10 mouse cellular contexts compared by ENCODE assay signal in the genomic region with DNA sequence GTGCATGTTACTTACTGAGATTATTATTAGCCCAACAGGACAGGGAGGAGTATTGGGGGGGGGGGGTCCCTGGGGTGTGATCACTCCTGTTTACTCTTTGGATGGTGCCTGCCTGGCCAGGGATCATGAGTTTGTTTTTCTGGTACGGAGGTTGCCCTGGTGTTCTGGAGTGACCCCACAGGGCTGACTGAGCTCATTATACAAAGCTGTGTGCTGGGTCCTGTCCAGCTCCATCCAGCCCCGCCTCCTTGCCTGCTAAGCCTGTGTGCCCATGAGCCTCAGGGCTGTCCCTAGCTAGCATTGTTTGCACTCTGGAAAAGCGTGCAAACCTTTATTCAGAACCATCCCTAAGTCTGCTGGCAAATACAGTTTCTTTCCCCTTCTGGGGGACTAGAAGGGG.
DNase-seq lines count a peak whose midpoint lies in the region; ATAC-seq and TF ChIP-seq lines count a peak whose summit lies in the region.
"Had no signal": no experiment of that assay in that cellular context is flagged by ENCODE, and none has a peak within 500 bp of the region (broad histone marks: within the 10 kb centered on the region; RNA-seq: fewer than 3 reads in every experiment).

No protein-coding gene starts in this region.

- WGBS in embryonic facial prominence, embryonic 14.5 days, result 29% methylated on average over 3 of the region's 3 CpGs
- 33% methylated on average over 3 of the region's 3 CpGs for WGBS in heart, embryonic 16.5 days

- no peak for TF ChIP-seq CTCF in layer of hippocampus, adult 2 months (conservative IDR thresholded peaks at IDR 0.05)

- H3K36me3 ChIP-seq in embryonic facial prominence, embryonic 14.5 days (ENCODE audit: control insufficient read depth, insufficient read depth, low read length), result no peaks in the 10 kb centered on the region
- H3K36me3 ChIP-seq in heart, embryonic 16.5 days (ENCODE audit: control insufficient read depth, insufficient read depth), result no peaks in the 10 kb centered on the region
- H3K36me3 ChIP-seq: embryonic facial prominence, embryonic 12.5 days had no signal

- no peak overlapping the region for H3K4me2 ChIP-seq in embryonic facial prominence, embryonic 14.5 days (ENCODE audit: low read depth, low read length)
- no peak overlapping the region for H3K4me2 ChIP-seq in heart, embryonic 16.5 days (ENCODE audit: low read depth, low read length)
- H3K4me2 ChIP-seq: embryonic facial prominence, embryonic 12.5 days had no signal

- H3K9ac ChIP-seq in embryonic facial prominence, embryonic 14.5 days (ENCODE audit: low read depth, low read length), result no peak overlapping the region
- peak overlapping the region; percentile 10; the same call in 1 of the 2 replicates for H3K9ac ChIP-seq in heart, embryonic 16.5 days (ENCODE audit: low read length)
- H3K9ac ChIP-seq: embryonic facial prominence, embryonic 12.5 days had no signal

- H3K4me3 ChIP-seq in layer of hippocampus, adult 2 months, result no peak overlapping the region
- no peak overlapping the region for H3K4me3 ChIP-seq in embryonic facial prominence, embryonic 14.5 days (ENCODE audit: low read depth, low read length)
- H3K4me3 ChIP-seq in heart, embryonic 16.5 days (ENCODE audit: low read length), result no peak overlapping the region
- H3K4me3 ChIP-seq: embryonic facial prominence, embryonic 12.5 days; megakaryocyte, embryonic 14.5 days had no signal

- no peaks in the 10 kb centered on the region for H3K9me3 ChIP-seq in embryonic facial prominence, embryonic 14.5 days (ENCODE audit: control insufficient read depth, low read length)
- no peaks in the 10 kb centered on the region for H3K9me3 ChIP-seq in heart, embryonic 16.5 days (replicated peaks; ENCODE audit: control insufficient read depth, low read length)
- H3K9me3 ChIP-seq: embryonic facial prominence, embryonic 12.5 days; megakaryocyte, embryonic 14.5 days had no signal

- ATAC-seq in embryonic facial prominence, embryonic 14.5 days (ENCODE audit: low read depth), result peak; percentile 77; the same call in 1 of the 2 replicates
- peak; percentile 92 for ATAC-seq in heart, embryonic 16.5 days (replicated peaks; ENCODE audit: extremely low read depth, insufficient read depth, low FRiP score)

- no peaks in the 10 kb centered on the region for H3K4me1 ChIP-seq in embryonic facial prominence, embryonic 14.5 days (ENCODE audit: control insufficient read depth, insufficient read depth, low read length)
- peaks cover 22% of the 10 kb centered on the region for H3K4me1 ChIP-seq in heart, embryonic 16.5 days (ENCODE audit: control insufficient read depth, insufficient read depth, low read length)

- peak; percentile 23 to 30 for DNase-seq in layer of hippocampus, adult 2 months (ENCODE audit: low spot score in 2 of 2)
- no peak for DNase-seq in layer of hippocampus, adult 9-10 months (ENCODE audit: low spot score)
- peak; percentile 44 for DNase-seq in embryonic facial prominence, embryonic 14.5 days (ENCODE audit: low spot score)
- peak; percentile 87 to 95 for DNase-seq in kidney, postnatal 25 days
- DNase-seq in lung, postnatal 10 days, result peak; percentile 76
- DNase-seq in right cerebral cortex, postnatal 10 days (ENCODE audit: low spot score in 2 of 2), result peak; percentile 37 to 44
- no peak for DNase-seq in spleen, adult 12 weeks (ENCODE audit: low spot score)

- no peaks in the 10 kb centered on the region for H3K27me3 ChIP-seq in embryonic facial prominence, embryonic 14.5 days (replicated peaks; ENCODE audit: control insufficient read depth, insufficient read depth, low read length)
- no peaks in the 10 kb centered on the region for H3K27me3 ChIP-seq in heart, embryonic 16.5 days (ENCODE audit: control insufficient read depth, insufficient read depth, low read length)
- H3K27me3 ChIP-seq: embryonic facial prominence, embryonic 12.5 days; megakaryocyte, embryonic 14.5 days had no signal

- no peak overlapping the region for H3K27ac ChIP-seq in layer of hippocampus, adult 2 months
- no peak overlapping the region for H3K27ac ChIP-seq in embryonic facial prominence, embryonic 14.5 days (replicated peaks; ENCODE audit: low read depth, low read length)
- H3K27ac ChIP-seq in heart, embryonic 16.5 days (ENCODE audit: low read length), result no peak overlapping the region
- H3K27ac ChIP-seq: embryonic facial prominence, embryonic 12.5 days had no signal

Comparison
In these comparisons a context has a peak if more than half of its experiments do, and no peak if none do; other contexts are left out.
1. DNase-seq: peak in layer of hippocampus, adult 2 months (2 of 2), embryonic facial prominence, embryonic 14.5 days (single experiment), kidney, postnatal 25 days (2 of 2), lung, postnatal 10 days (single experiment) and right cerebral cortex, postnatal 10 days (2 of 2); none in layer of hippocampus, adult 9-10 months (single experiment) and spleen, adult 12 weeks (single experiment).